Mouse (Mus musculus) urinary bladder, adult 2 months (tissue): ENCODE data around the gene Ptbp3. TPM values are rescaled to one million over a fixed set of nuclear protein-coding genes. Genes with fewer than 3 reads are reported as not detected.

Experiments
- DNase-seq: peaks from one replicate; pipeline ENCODE4 v3.0.0; 2022; ENCODE audit warnings: low spot score
- polyA plus RNA-seq: library from polyadenylated mRNA; depleted of rRNA; stranded (reverse); fragments of >200 nt; gene quantifications from 2 replicates; pipeline ENCODE4 v1.2.3, GENCODE M21; 2012

The Ptbp3 gene
- polyA plus RNA-seq, 1 experiment = 30.2 TPM

GRCm38 (mm10) chr4:59491097-59491496 is 58.1 kb downstream of the Ptbp3 start:
- no peak for DNase-seq

DNA sequence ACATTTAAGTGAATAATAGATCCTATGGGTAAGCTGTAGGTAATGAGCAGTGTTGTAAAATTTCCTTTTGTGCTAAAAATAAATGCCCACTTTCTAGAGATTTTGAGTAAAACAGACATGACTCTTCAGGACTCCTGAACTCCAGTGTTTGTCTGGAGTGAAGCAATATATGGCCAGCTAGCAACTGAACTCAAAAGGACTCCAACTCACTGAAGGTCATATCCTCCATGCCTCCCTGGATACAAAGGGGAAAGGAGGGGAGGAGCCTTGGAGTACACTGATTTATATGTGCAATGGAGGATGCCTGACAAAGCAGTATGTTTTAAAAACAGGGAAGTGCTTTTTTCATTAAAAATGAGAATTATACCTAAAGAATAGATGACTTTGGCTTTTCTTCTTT is 77.9 kb downstream of the Ptbp3 start:
- DNase-seq = no peak

GRCm38 (mm10) chr4:59465449-59465848 is 83.7 kb downstream of the Ptbp3 start:
- DNase-seq = no peak

DNA sequence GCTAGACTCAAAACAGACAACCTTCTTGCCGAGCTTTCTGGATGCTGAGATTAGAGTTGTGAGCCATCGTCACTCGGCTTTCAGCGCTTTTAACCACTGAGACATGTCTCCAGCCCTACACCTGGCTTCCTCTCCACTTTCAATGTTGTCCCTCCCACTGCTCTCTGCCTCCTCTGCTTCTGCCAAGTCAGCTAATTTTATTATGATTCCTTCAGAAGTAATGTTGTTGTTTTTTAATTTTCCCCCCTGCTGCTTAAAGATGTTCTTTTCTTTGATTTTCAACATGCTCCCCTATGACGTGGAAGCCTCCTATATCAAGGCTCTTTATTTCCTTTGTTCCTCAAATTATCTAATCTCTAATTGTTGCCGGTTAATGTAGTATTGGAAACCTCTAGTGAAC is 84.5 kb downstream of the Ptbp3 start:
- no peak for DNase-seq

DNA sequence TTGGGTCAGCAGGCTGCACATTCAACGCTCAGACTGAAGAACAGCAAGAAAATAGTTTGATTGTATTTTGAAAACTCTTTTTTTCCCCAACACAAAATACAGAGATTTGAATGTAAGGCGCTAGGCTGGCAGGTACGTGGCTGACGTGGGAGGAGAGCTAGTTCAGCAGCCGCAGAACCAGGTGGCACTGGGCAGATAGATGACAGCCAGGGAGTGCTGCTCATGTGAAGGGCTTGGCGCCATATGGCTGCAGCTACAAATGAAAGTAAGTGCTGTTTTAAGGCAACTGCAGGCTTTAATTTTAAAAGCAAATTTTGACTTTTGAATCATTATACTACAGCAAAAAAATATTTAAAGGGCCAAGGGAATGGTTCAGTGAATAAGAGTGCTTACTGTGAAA is 86.7 kb downstream of the Ptbp3 start:
- no peak for DNase-seq

GRCm38 (mm10) chr4:59461116-59461727 is 87.9 kb downstream of the Ptbp3 start:
- no peak for DNase-seq

DNA sequence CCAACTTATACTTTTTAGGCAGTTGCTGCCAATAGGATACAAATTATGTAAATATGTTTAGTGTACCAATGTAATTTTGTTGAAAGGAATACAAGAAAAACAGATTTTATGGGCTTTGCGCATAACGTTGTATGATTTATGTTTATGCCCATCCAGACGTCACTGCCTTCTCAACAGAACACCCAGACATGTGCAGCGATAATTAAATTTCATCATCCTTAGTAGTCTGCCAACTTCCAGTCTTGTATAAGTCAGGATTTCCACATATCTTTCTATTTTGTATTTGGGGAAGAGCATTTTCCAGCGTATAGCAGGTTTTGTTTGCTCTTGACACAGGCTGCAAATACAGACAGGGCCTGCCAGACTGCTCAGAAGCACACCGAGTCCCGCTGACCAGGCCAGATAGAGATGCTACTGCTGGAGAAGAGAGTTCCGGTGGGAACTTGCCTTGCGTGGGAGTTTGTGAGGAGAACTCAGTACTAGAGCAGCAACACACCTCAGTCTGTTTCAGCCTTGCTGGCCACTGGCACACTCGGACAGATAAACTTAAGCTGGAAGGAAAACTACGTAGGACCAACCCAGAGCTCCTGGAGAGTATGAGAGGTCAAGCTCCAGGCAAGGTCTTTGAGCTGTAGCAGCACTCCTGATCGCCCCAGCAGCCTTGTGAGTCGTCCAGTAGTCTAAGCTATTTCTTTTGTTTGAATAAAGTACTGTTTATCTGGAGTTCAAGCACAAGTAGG is 89.8 kb downstream of the Ptbp3 start:
- no peak for DNase-seq

GRCm38 (mm10) chr4:59457941-59458340 is 91.2 kb downstream of the Ptbp3 start:
- DNase-seq = no peak

DNA sequence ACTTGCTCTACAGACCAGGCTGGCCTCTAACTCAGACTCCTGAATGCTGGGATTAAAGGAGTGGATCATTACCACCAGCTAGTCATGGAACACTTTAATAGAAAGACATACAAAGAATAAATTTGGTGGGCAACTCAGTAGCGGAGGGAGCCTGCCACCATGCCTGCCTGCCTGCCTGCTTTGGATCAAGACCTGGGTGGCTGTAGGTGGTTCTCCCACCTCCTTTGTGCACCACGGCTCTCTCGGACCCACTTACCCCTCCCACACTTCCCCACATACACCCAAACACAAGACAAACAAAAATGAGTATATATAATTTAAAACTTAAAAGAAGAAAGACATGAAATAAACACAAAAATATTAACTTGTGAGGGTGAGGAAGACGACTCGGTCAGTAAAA is 92.1 kb downstream of the Ptbp3 start:
- DNase-seq = no peak

- no peak for DNase-seq
Observed at GRCm38 (mm10) chr4:59455465-59455864, 93.7 kb downstream of the Ptbp3 start.

- no peak for DNase-seq
Observed at GRCm38 (mm10) chr4:59454046-59454445, 95.1 kb downstream of the Ptbp3 start.

DNA sequence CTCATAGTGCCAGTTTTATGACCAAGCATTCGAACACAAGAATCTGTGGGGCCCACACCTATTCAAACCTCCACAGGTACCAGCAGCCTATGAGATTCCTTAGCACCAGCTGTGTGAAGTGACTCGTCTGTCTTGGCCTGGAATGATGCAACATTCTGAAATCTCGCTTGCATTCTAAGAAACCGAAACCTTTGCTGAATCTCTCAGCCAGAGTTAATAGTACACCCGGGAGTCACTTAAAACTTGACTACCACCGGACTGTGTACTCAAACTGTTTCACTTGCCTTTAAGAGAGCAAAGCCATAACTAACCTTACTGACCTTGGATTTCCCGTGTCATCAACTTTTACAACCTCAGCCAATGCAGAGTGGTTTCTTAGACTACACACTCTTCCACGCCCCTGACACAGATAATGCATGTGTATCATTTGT is 96.6 kb downstream of the Ptbp3 start:
- no peak for DNase-seq

GRCm38 (mm10) chr4:59450906-59451305 is 98.3 kb downstream of the Ptbp3 start:
- no peak for DNase-seq

DNA sequence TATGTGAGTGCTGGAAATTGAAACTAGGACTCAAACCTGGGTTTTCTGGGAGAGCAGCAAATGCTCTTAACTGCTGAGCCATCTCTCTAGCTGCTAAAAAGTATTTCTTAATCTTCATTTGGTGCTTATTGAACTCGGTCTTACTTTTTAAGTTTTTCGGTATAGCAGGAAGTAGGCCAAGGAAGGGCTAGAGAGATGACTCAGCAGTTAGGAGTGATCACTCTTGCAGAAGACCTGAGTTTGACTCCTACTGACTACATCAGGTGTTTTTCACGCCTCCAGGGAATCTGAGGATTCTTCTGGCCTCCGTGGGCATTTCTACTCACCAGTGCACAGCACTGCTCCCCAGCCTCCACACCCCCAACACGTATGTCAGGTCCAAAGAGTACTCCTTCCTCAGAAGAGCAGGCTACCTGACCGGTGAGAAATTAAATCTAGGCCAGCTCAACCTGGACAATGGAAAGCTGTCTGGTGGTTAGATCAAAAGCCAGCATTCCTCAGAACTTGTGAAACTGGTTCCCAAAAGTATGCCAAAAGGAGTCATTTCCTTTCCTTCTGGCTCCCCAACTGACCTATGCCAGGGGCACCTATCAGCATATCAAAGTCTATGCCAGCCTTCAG is 98.8 kb downstream of the Ptbp3 start:
- no peak for DNase-seq

DNA sequence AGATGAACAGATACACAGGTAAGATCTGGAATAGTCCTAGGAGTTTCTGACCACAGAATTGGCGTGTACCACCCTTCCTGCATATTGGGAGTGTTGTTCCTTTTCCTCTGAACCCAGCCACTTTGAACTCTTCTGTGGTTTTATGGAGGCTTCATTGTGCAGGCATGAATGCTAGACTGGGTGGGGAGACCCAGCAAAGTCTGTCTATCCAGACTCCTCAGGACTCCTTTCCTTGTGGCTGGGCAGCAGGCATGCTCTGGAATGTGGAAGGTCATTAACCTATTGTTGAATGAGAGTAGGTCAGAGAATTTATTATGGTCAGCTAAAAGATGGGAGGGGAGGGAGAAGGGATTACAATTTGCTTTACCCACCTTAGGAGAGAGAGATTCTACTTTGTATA is 101.9 kb downstream of the Ptbp3 start:
- DNase-seq = no peak

DNA sequence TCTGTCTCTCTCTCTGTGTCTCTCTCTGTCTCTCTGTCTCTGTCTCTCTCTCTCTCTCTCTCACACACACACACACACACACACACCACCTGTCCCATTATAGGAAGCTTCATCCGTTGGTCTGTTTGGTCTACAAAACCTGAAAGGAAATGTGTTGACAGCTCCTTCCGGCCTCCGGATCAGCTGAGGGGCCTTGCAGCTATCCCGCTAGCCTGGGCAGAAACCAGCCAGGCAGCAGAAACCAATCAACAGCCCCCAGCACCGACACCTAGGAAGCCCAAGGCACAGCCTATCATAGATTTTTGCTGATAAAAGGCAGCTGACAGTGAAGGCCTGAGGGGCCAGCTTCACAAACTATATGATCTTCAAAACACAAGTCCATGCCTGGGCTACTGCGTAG is 103.6 kb downstream of the Ptbp3 start:
- no peak for DNase-seq

DNA sequence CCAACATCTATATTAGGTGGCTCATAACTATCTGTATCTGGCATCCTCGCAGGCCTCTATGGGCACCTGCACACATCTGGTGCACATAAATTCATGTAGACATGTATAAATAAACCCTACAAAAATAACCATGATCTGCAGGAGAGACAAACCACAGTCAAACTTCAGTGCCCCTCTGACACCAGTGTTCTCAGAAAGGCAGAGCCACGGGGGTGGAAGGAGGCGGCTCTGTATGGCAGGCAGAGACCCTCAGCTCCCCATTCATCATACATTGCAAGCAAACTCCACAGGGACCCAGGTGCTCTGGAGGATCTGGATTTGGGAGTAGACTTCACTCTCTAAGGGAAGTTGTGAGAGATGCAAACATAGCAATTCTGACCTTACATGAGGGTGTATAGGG is 104.2 kb downstream of the Ptbp3 start:
- no peak for DNase-seq

- no peak for DNase-seq
Observed at GRCm38 (mm10) chr4:59444085-59444484, 105.1 kb downstream of the Ptbp3 start.

- DNase-seq = no peak
Observed at GRCm38 (mm10) chr4:59441265-59441664, 107.9 kb downstream of the Ptbp3 start.

GRCm38 (mm10) chr4:59439960-59440359 is 109.2 kb downstream of the Ptbp3 start:
- DNase-seq = no peak

DNA sequence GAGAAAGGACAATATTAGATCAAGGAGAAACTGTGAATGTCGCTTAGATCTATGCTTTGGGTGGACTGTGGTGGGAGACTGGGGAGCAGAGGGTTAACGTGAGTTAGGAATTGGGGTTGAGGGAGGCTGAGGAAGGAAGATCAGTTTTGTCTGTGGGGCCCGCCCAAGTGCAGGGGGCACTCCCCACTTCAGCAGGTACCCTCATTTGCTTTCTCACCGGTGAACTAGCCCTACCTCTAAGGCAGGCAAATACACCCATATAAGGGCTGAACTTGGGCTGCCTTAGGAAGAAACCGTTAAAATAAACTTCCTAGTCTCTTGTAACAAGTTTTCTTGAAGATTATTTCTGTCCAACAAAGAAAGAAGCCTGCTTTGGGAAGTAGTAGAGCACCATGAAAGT is 110.1 kb downstream of the Ptbp3 start:
- DNase-seq = no peak

DNA sequence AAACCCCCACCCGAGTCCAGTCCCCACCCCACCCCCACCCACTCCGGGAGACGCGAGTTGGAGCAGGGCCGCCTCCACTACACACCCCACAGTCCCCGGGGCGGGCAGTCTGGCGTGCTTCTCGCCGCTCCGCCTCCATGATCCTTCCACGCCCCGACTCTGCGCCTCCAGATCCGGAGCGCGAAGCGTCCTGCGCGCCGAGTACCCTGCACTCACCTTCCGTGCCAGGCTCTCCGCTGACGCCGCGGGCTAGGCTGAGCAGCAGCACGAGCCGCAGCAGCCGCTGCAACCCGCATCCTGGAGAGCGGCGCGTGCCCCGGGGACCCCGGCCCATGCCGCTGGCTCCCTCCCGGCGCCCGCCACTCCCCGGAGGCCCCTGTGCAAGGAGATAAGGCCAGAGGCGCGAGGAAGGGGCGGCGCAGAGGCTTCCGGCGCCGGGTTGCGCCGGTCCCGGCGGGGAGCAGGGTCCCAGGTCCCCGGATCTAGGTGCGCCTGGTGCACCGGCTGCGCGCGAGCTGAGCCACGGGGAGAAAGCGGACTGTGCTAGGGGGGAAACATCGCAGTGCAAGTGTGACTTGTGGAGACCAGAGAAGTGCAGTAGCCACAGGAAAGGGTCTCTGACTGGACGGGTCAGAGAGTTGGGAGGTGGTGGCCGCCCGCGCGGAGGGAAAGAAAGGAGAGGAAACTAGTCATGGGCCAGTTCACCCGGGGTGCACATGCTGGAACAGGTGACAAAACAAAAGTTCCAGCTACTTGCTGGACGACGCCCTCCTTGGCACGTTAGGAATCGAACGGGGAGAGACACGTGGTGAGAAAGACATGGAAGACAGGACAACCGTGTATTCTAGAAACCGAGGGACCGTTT is 110.9 kb downstream of the Ptbp3 start, which contains the start of gene Susd1:
TSS of gene Susd1 (minus strand) at position 644 of the 865 bp plus-strand sequence.
- DNase-seq = peak; percentile 69
